Mouse (Mus musculus): ENCODE data around the gene Dmkn. TPM values are rescaled to one million over a fixed set of nuclear protein-coding genes. Genes with fewer than 3 reads are reported as not detected.
A peak's percentile ranks its signal among the peaks of the same experiment; 100 is the strongest.
"Not testable (repeated sequence)": the region's sequence is repeated elsewhere in the genome, so short reads cannot be mapped to it uniquely, and the experiment has no call there.

Dmkn gene
- polyA plus RNA-seq, 1 experiment from 2014 or later, result not detected

- WGBS, result 9% methylated on average over 26 of the region's 26 CpGs
- Histone ChIP-seq H3K4me3 (ENCODE audit: low read depth, low read length) (peak overlapping the region; percentile 73), H3K36me3 (replicated peaks; ENCODE audit: control insufficient read depth, insufficient read depth, low read depth, low read length) (no peaks in the 10 kb centered on the region), H3K9ac (replicated peaks; ENCODE audit: low read length) (peak overlapping the region; percentile 66), H3K9me3 (replicated peaks; ENCODE audit: control insufficient read depth, low read length) (no peaks in the 10 kb centered on the region), H3K4me2 (ENCODE audit: low read depth, low read length) (peak overlapping the region; percentile 67), H3K4me1 (ENCODE audit: control insufficient read depth, insufficient read depth, low read length) (no peaks in the 10 kb centered on the region), H3K27ac (replicated peaks; ENCODE audit: low read depth, low read length) (no peak overlapping the region; the same call in 1 of the 2 replicates), H3K27me3 (ENCODE audit: control insufficient read depth, insufficient read depth, low read length) (no peaks in the 10 kb centered on the region)
- DNase-seq (ENCODE audit: low spot score) (no peak), ATAC-seq (replicated peaks; ENCODE audit: insufficient number of reproducible peaks, low FRiP score, low TSS enrichment, low read depth) (peak; percentile 61)
Observed at GRCm38 (mm10) chr7:30728739-30729395, 34.7 kb upstream of the Dmkn start.

DNA sequence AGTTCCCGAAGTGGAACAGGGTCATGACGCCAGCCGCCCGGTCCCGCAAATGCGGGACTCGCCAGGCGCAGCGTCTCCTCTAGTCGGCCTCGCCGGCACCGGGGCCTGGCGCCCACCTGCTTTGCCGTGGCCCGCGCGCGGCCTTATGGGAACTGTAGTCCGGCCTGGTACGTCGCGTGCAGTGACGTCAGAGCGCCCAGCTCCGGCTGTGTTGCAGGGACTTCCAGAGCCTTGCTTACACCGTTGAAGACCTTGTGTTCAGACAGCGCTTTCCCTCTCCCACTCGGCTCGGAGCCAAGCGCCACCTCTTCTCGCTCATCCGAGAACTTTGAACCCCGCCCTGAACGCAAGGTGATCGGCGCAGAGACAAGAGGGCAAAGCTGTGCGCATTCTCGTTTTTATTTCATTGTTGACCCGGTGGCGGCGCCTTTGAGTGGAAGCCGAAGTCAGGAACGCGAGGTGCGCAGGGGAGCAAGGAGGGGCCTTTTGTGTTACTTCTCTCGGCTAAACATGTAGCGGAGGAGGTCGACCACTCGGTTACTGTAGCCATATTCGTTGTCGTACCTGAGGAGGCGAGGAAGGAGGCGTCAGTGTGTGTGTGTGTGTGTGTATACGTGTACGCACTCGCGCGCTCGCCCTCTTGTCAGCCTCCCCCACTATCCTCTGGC is 34.0 kb upstream of the Dmkn start, which contains the start of gene Tmem147:
Gene Tmem147 (minus strand): TSS at position 145 of the 668 bp plus-strand sequence.
- Histone ChIP-seq H3K4me2 (ENCODE audit: low read depth, low read length) (peak within 1 kb of the TSS; percentile 67), H3K4me1 (ENCODE audit: control insufficient read depth, insufficient read depth, low read length) (no peaks in the 10 kb centered on the region), H3K27ac (replicated peaks; ENCODE audit: low read depth, low read length) (peak within 1 kb of the TSS; percentile 83), H3K27me3 (ENCODE audit: control insufficient read depth, insufficient read depth, low read length) (no peaks in the 10 kb centered on the region), H3K9me3 (replicated peaks; ENCODE audit: control insufficient read depth, low read length) (no peaks in the 10 kb centered on the region), H3K4me3 (ENCODE audit: low read depth, low read length) (peak within 1 kb of the TSS; percentile 73), H3K36me3 (replicated peaks; ENCODE audit: control insufficient read depth, insufficient read depth, low read depth, low read length) (no peaks in the 10 kb centered on the region), H3K9ac (replicated peaks; ENCODE audit: low read length) (peak within 1 kb of the TSS; percentile 66)
- DNase-seq (ENCODE audit: low spot score) (peak; percentile 96), ATAC-seq (replicated peaks; ENCODE audit: insufficient number of reproducible peaks, low FRiP score, low TSS enrichment, low read depth) (peak; percentile 96)
- WGBS, result under 1% methylated on average over 60 of the region's 60 CpGs

GRCm38 (mm10) chr7:30730064-30730722 is 33.4 kb upstream of the Dmkn start:
- DNase-seq (ENCODE audit: low spot score); ATAC-seq (replicated peaks; ENCODE audit: insufficient number of reproducible peaks, low FRiP score, low TSS enrichment, low read depth); H3K4me1 ChIP-seq (ENCODE audit: control insufficient read depth, insufficient read depth, low read length); H3K9me3 ChIP-seq (replicated peaks; ENCODE audit: control insufficient read depth, low read length); H3K36me3 ChIP-seq (replicated peaks; ENCODE audit: control insufficient read depth, insufficient read depth, low read depth, low read length); H3K27me3 ChIP-seq (ENCODE audit: control insufficient read depth, insufficient read depth, low read length): not testable (repeated sequence)
- H3K4me2 ChIP-seq (ENCODE audit: low read depth, low read length), result peak overlapping the region; percentile 67
- 26% methylated on average over 15 of the region's 22 CpGs for WGBS
- H3K9ac ChIP-seq (replicated peaks; ENCODE audit: low read length), result peak overlapping the region; percentile 66
- peak overlapping the region; percentile 73 for H3K4me3 ChIP-seq (ENCODE audit: low read depth, low read length)
- peak overlapping the region; percentile 83; the same call in 1 of the 2 replicates for H3K27ac ChIP-seq (replicated peaks; ENCODE audit: low read depth, low read length)

- ATAC-seq (replicated peaks; ENCODE audit: insufficient number of reproducible peaks, low FRiP score, low TSS enrichment, low read depth), result no peak; the same call in 1 of the 2 replicates
- Histone ChIP-seq H3K9ac (replicated peaks; ENCODE audit: low read length) (no peak overlapping the region), H3K4me3 (ENCODE audit: low read depth, low read length) (no peak overlapping the region), H3K27me3 (ENCODE audit: control insufficient read depth, insufficient read depth, low read length) (no peaks in the 10 kb centered on the region), H3K9me3 (replicated peaks; ENCODE audit: control insufficient read depth, low read length) (no peaks in the 10 kb centered on the region), H3K4me1 (ENCODE audit: control insufficient read depth, insufficient read depth, low read length) (no peaks in the 10 kb centered on the region), H3K4me2 (ENCODE audit: low read depth, low read length) (no peak overlapping the region), H3K27ac (replicated peaks; ENCODE audit: low read depth, low read length) (no peak overlapping the region), H3K36me3 (replicated peaks; ENCODE audit: control insufficient read depth, insufficient read depth, low read depth, low read length) (no peaks in the 10 kb centered on the region)
- WGBS, result 86% methylated on average over 3 of the region's 3 CpGs
- DNase-seq (ENCODE audit: low spot score), result no peak
Observed at GRCm38 (mm10) chr7:30736211-30736610, 27.3 kb upstream of the Dmkn start.

DNA sequence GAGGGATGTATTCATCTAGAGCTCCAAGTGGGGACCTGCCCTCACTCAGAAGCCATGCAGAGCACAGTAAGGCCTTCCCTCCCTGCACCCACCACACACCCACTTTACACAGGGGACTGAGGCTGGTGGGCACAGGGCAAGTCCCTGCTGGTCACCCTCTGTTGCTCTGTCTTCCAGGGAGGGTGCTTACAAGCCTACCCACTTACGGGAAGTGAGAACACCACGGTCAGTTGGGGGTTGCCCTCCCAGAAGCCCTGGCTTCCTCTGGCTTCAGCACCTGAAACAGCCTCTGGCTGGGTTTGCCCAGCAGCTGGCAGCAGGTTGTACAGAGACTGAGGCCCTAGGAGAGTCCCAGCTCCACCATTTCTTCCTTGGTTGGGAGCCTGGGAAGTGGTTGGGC is 21.0 kb upstream of the Dmkn start:
- not testable (repeated sequence) for ATAC-seq (replicated peaks; ENCODE audit: insufficient number of reproducible peaks, low FRiP score, low TSS enrichment, low read depth); H3K4me3 ChIP-seq (ENCODE audit: low read depth, low read length); H3K9me3 ChIP-seq (replicated peaks; ENCODE audit: control insufficient read depth, low read length); H3K4me2 ChIP-seq (ENCODE audit: low read depth, low read length); H3K27me3 ChIP-seq (ENCODE audit: control insufficient read depth, insufficient read depth, low read length); DNase-seq (ENCODE audit: low spot score); H3K36me3 ChIP-seq (replicated peaks; ENCODE audit: control insufficient read depth, insufficient read depth, low read depth, low read length); H3K9ac ChIP-seq (replicated peaks; ENCODE audit: low read length); H3K27ac ChIP-seq (replicated peaks; ENCODE audit: low read depth, low read length); H3K4me1 ChIP-seq (ENCODE audit: control insufficient read depth, insufficient read depth, low read length)
- 75% methylated on average over 2 of the region's 2 CpGs for WGBS

GRCm38 (mm10) chr7:30743617-30744016 is 19.9 kb upstream of the Dmkn start, which contains the start of gene Gapdhs:
Gene Gapdhs (minus strand): TSS chr7:30743681.
- H3K27ac ChIP-seq (replicated peaks; ENCODE audit: low read depth, low read length); H3K4me3 ChIP-seq (ENCODE audit: low read depth, low read length); H3K4me1 ChIP-seq (ENCODE audit: control insufficient read depth, insufficient read depth, low read length); DNase-seq (ENCODE audit: low spot score); ATAC-seq (replicated peaks; ENCODE audit: insufficient number of reproducible peaks, low FRiP score, low TSS enrichment, low read depth); H3K9ac ChIP-seq (replicated peaks; ENCODE audit: low read length); H3K27me3 ChIP-seq (ENCODE audit: control insufficient read depth, insufficient read depth, low read length); H3K36me3 ChIP-seq (replicated peaks; ENCODE audit: control insufficient read depth, insufficient read depth, low read depth, low read length); H3K4me2 ChIP-seq (ENCODE audit: low read depth, low read length); H3K9me3 ChIP-seq (replicated peaks; ENCODE audit: control insufficient read depth, low read length): not testable (repeated sequence)
- WGBS, result 80% methylated on average over 1 of the region's 4 CpGs

DNA sequence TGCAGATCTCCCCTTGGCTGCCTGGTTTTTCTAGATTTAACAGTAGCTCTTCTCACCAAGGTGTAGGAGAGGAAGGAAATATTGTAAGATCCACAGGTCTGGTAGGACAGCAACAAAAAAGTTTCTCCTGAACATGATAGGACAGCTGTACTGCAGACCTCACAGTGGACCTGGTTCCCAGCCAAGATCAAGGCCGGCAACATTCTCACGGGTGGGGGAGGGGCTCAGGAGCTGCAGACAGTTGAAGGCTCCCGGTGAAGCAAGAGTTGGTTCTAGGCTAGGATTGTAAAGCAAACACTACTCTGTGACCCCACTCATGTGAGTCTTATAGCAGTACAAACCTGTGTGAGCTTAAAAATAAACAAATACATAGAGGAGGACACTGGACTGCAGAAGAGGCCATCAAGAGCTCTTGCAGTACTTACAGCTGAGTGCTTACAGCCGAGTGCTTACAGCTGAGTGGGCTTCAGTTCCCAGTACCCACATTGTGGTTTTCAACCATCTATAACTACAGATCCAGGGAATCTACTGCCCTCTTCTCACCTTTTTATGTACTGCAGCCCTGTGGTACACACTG is 19.4 kb upstream of the Dmkn start:
- Histone ChIP-seq H3K9me3 (replicated peaks; ENCODE audit: control insufficient read depth, low read length) (no peaks in the 10 kb centered on the region), H3K36me3 (replicated peaks; ENCODE audit: control insufficient read depth, insufficient read depth, low read depth, low read length) (no peaks in the 10 kb centered on the region), H3K4me1 (ENCODE audit: control insufficient read depth, insufficient read depth, low read length) (no peaks in the 10 kb centered on the region), H3K4me2 (ENCODE audit: low read depth, low read length) (no peak overlapping the region), H3K9ac (replicated peaks; ENCODE audit: low read length) (no peak overlapping the region), H3K4me3 (ENCODE audit: low read depth, low read length) (no peak overlapping the region), H3K27me3 (ENCODE audit: control insufficient read depth, insufficient read depth, low read length) (no peaks in the 10 kb centered on the region), H3K27ac (replicated peaks; ENCODE audit: low read depth, low read length) (no peak overlapping the region)
- WGBS, result 63% methylated on average over 4 of the region's 4 CpGs
- ATAC-seq (replicated peaks; ENCODE audit: insufficient number of reproducible peaks, low FRiP score, low TSS enrichment, low read depth), result no peak
- no peak for DNase-seq (ENCODE audit: low spot score)

Data from embryonic facial prominence, embryonic 11.5 days (tissue).